Mouse (Mus musculus): ENCODE results near the gene Trabd2b. TPM values are rescaled to one million over a fixed set of nuclear protein-coding genes. Genes with fewer than 3 reads are reported as not detected.

Gene Trabd2b
- total and polyA plus RNA-seq, 3 experiments = 29.1 to 69.8 (median 60.1) TPM

DNA sequence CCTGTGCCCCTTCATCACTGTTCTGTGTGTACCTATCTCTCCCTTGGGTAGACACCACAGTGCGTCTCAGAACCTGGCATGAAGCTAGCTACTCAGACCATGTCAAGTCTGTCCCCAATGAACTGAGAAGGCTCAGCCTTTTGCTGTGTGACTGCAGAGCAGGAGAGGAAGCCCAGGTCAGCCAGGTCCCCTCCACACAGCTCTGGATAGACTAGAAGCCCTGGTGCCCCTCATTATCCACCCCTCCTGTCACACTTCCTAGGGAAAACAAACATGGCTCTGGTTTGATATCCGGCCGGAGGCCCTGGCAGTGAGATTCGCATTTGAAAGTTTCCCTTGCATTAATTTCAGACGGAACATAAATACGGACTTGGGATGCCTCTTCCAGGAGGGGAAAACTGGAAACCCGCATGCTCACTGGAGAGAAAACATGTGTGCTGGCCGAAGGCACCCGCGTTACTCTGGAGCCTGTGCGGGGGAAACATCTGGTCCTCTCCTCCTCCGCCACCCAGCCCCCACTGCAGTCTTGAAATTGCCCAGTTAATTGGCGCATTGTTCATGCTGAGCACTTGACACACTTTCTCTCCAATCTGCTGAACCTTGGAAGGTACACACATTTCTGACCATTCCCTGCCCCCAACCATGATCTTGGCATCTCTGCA is 187.2 kb downstream of the Trabd2b start:
- 53% methylated on average over 13 of the region's 13 CpGs for WGBS
- H3K27me3 ChIP-seq (ENCODE audit: control insufficient read depth, insufficient read depth, low read length) = no peaks in the 10 kb centered on the region
- no peaks in the 10 kb centered on the region for H3K79me2 ChIP-seq (replicated peaks; ENCODE audit: control insufficient read depth, insufficient read depth, low read length)
- no peak for TF ChIP-seq EP300 (IDR thresholded peaks at IDR 0.05; ENCODE audit: insufficient read depth, low read depth, low read length)
- TF ChIP-seq POLR2A (IDR thresholded peaks at IDR 0.05; ENCODE audit: insufficient read depth, low read depth, low read length) = no peak
- TF ChIP-seq CTCF (IDR thresholded peaks at IDR 0.05) = no peak
- intact Hi-C loops (cut with DNase I) = loop anchor here (5.0 kb wide), 1 partner anchor 76 kb away; no protein-coding TSS in a partner anchor
- no peak for DNase-seq
- no peak overlapping the region for H3K27ac ChIP-seq
- no peak overlapping the region for H3K4me3 ChIP-seq
- no peak overlapping the region for H3K9ac ChIP-seq (ENCODE audit: low read depth, low read length)
- no peaks in the 10 kb centered on the region for H3K36me3 ChIP-seq (ENCODE audit: control insufficient read depth, insufficient read depth, low read length)
- peaks cover 10% of the 10 kb centered on the region for H3K4me1 ChIP-seq (ENCODE audit: control insufficient read depth, insufficient read depth, low read length)

GRCm38 (mm10) chr4:114595188-114595701 is 188.7 kb downstream of the Trabd2b start:
- Histone ChIP-seq H3K79me2 (replicated peaks; ENCODE audit: control insufficient read depth, insufficient read depth, low read length) (no peaks in the 10 kb centered on the region), H3K9ac (ENCODE audit: low read depth, low read length) (no peak overlapping the region), H3K27ac (no peak overlapping the region), H3K27me3 (ENCODE audit: control insufficient read depth, insufficient read depth, low read length) (no peaks in the 10 kb centered on the region), H3K36me3 (ENCODE audit: control insufficient read depth, insufficient read depth, low read length) (no peaks in the 10 kb centered on the region), H3K4me1 (ENCODE audit: control insufficient read depth, insufficient read depth, low read length) (peaks cover 10% of the 10 kb centered on the region), H3K4me3 (no peak overlapping the region)
- DNase-seq = peak; percentile 63 to 77
- no peak for TF ChIP-seq CTCF (IDR thresholded peaks at IDR 0.05)
- TF ChIP-seq POLR2A (IDR thresholded peaks at IDR 0.05; ENCODE audit: insufficient read depth, low read depth, low read length) = no peak
- 0 out of 2 replicates have a peak, but pooled peaks have one; percentile 11 for TF ChIP-seq EP300 (IDR thresholded peaks at IDR 0.05; ENCODE audit: insufficient read depth, low read depth, low read length)
- 36% methylated on average over 2 of the region's 2 CpGs for WGBS
- intact Hi-C loops (cut with DNase I) = no loop called here

- no peak for TF ChIP-seq EP300 (IDR thresholded peaks at IDR 0.05; ENCODE audit: insufficient read depth, low read depth, low read length)
- TF ChIP-seq CTCF (IDR thresholded peaks at IDR 0.05) = peak; percentile 71
- no peaks in the 10 kb centered on the region for H3K27me3 ChIP-seq (ENCODE audit: control insufficient read depth, insufficient read depth, low read length)
- no peaks in the 10 kb centered on the region for H3K36me3 ChIP-seq (ENCODE audit: control insufficient read depth, insufficient read depth, low read length)
- H3K79me2 ChIP-seq (replicated peaks; ENCODE audit: control insufficient read depth, insufficient read depth, low read length) = no peaks in the 10 kb centered on the region
- DNase-seq = no peak
- peaks cover 7% of the 10 kb centered on the region for H3K4me1 ChIP-seq (ENCODE audit: control insufficient read depth, insufficient read depth, low read length)
- no peak overlapping the region for H3K9ac ChIP-seq (ENCODE audit: low read depth, low read length)
- intact Hi-C loops (cut with DNase I) = no loop called here
- no peak overlapping the region for H3K4me3 ChIP-seq
- H3K27ac ChIP-seq = no peak overlapping the region
Observed at GRCm38 (mm10) chr4:114599121-114599520, 192.6 kb downstream of the Trabd2b start.

DNA sequence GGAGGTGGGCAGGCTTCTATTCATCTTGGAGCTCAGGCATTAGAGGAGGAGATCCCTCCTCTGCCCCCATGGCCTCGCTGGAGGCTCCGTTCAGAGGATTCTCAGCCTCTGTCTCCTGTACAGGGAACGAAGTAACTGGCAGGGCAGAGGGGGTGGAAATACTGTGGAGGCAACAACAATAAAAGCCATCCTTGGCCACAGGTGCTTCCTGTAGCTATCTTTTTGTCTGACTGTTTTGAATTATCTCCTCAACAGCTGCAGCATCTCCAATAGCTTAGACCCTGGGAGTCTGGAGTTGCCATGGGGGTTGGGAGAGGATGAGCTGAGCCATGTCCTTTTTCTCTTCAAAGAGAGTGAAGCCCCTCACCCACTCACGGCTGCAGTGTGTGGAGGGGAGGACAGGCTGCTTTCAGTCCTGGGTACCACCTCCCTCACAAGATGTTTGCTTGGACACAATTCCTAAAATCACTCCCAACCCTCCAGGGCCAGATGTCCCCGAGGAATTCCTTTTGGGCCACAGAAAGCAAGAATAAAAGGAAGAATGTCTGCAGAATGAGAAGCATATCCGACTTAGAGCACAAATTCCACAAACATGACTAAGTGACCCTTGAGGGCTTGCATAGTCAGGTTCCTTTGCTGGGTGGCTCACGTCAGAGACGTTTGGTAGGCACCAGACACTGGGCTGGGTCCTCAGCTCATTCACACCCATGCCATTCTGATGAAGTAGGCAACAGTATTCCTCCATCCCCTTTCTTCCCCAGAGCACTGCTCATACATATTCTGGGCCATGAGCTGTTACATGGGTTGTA is 194.9 kb downstream of the Trabd2b start:
- Histone ChIP-seq H3K27ac (no peak overlapping the region), H3K79me2 (replicated peaks; ENCODE audit: control insufficient read depth, insufficient read depth, low read length) (no peaks in the 10 kb centered on the region), H3K27me3 (ENCODE audit: control insufficient read depth, insufficient read depth, low read length) (no peaks in the 10 kb centered on the region), H3K9ac (ENCODE audit: low read depth, low read length) (no peak overlapping the region), H3K4me3 (no peak overlapping the region), H3K36me3 (ENCODE audit: control insufficient read depth, insufficient read depth, low read length) (no peaks in the 10 kb centered on the region), H3K4me1 (ENCODE audit: control insufficient read depth, insufficient read depth, low read length) (no peaks in the 10 kb centered on the region)
- intact Hi-C loops (cut with DNase I) = no loop called here
- TF ChIP-seq EP300 (IDR thresholded peaks at IDR 0.05; ENCODE audit: insufficient read depth, low read depth, low read length) = no peak
- no peak for TF ChIP-seq CTCF (IDR thresholded peaks at IDR 0.05)
- no peak for TF ChIP-seq POLR2A (IDR thresholded peaks at IDR 0.05; ENCODE audit: insufficient read depth, low read depth, low read length)
- no peak for DNase-seq
- 46% methylated on average over 8 of the region's 8 CpGs for WGBS

DNA sequence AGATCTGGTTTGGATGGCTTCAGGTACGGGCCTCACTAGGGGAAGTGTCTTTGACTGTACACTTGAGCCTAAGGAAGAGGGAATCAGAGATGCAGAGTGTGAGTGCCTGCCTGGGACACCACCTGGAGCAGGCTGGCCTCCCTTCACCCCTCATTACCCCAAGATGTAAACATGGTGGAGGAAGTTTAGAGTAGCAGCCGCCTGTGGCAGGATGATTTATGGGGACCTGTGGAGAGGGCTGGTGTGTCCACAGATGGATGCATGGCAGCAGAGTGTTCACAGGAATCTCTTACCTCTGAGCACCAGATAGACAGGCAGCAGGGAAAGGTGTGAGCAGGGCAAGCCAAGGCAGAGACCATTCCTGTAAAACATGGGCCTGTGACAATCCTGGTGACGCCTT is 199.1 kb downstream of the Trabd2b start:
- Histone ChIP-seq H3K27ac (no peak overlapping the region), H3K4me3 (no peak overlapping the region), H3K9ac (ENCODE audit: low read depth, low read length) (no peak overlapping the region), H3K79me2 (replicated peaks; ENCODE audit: control insufficient read depth, insufficient read depth, low read length) (no peaks in the 10 kb centered on the region), H3K4me1 (ENCODE audit: control insufficient read depth, insufficient read depth, low read length) (no peaks in the 10 kb centered on the region), H3K36me3 (ENCODE audit: control insufficient read depth, insufficient read depth, low read length) (no peaks in the 10 kb centered on the region), H3K27me3 (ENCODE audit: control insufficient read depth, insufficient read depth, low read length) (no peaks in the 10 kb centered on the region)
- no peak for DNase-seq
- TF ChIP-seq POLR2A (IDR thresholded peaks at IDR 0.05; ENCODE audit: insufficient read depth, low read depth, low read length) (no peak), EP300 (IDR thresholded peaks at IDR 0.05; ENCODE audit: insufficient read depth, low read depth, low read length) (no peak), CTCF (IDR thresholded peaks at IDR 0.05) (no peak)
- 91% methylated on average over 3 of the region's 3 CpGs for WGBS
- intact Hi-C loops (cut with DNase I) = no loop called here

DNA sequence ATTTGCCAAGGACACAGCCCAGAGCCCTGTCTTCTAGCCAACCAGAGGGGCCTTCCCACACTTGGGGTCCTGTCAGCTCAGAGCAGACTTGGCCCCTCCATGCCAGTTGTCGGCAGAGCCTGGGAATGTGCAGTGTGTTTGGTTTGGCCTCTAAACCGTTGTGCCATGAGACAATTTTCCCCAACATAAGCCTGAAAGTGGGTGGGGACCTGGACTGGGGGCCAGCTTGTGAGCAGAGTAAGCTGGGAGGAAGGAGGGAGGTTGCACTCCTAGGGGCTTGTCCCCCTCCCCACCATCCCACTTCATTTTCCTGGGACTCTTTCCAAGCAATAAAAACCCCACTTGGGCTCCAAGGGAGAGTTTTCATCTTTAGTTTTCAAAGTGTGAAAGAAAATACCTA is 201.3 kb downstream of the Trabd2b start:
- Histone ChIP-seq H3K4me3 (no peak overlapping the region), H3K36me3 (ENCODE audit: control insufficient read depth, insufficient read depth, low read length) (no peaks in the 10 kb centered on the region), H3K4me1 (ENCODE audit: control insufficient read depth, insufficient read depth, low read length) (peaks cover 3% of the 10 kb centered on the region; the same call in 1 of the 2 replicates), H3K9ac (ENCODE audit: low read depth, low read length) (no peak overlapping the region), H3K27me3 (ENCODE audit: control insufficient read depth, insufficient read depth, low read length) (no peaks in the 10 kb centered on the region), H3K27ac (no peak overlapping the region), H3K79me2 (replicated peaks; ENCODE audit: control insufficient read depth, insufficient read depth, low read length) (no peaks in the 10 kb centered on the region)
- TF ChIP-seq POLR2A (IDR thresholded peaks at IDR 0.05; ENCODE audit: insufficient read depth, low read depth, low read length) = no peak
- no peak for TF ChIP-seq CTCF (IDR thresholded peaks at IDR 0.05)
- TF ChIP-seq EP300 (IDR thresholded peaks at IDR 0.05; ENCODE audit: insufficient read depth, low read depth, low read length) = no peak
- intact Hi-C loops (cut with DNase I) = no loop called here
- no peak for DNase-seq
- 77% methylated on average over 2 of the region's 2 CpGs for WGBS

Data from heart, adult 2 months (tissue).